Mouse (Mus musculus) kidney, postnatal 0 days (tissue): ENCODE measurements at regions not wholly inside any gene's neighbourhood (a gene's known extent, or its start where the extent isn't known, plus 50 kb on each side); places are given as distances from the start of the nearest gene placed in this dataset.

Experiments
- ATAC-seq: fragments of 200-750 bp; cut with Nextera tagmentation; replicated peaks from 2 replicates; pipeline ENCODE4 v1.8.0; 2017; ENCODE audit warnings: low read depth, moderate number of reproducible peaks, moderate TSS enrichment, moderate library complexity; ENCODE audit not compliant: low FRiP score
- DNase-seq: peaks from one replicate; pipeline ENCODE4 v3.0.0-alpha.2; 2016; ENCODE audit warnings: low spot score
- H3K27ac ChIP-seq: fragments of 300-500 bp; sonication (generic); 2 replicates; pipeline ENCODE4 v1.5.1; 2014; ENCODE audit warnings: mild to moderate bottlenecking
- H3K27me3 ChIP-seq: fragments of 300-500 bp; sonication (generic); 2 replicates; pipeline ENCODE4 v1.6.1; 2014; ENCODE audit warnings: low read length, mixed read lengths; ENCODE audit not compliant: insufficient read depth
- H3K36me3 ChIP-seq: fragments of 300-500 bp; sonication (generic); 2 replicates; pipeline ENCODE4 v1.6.1; 2014; ENCODE audit warnings: low read length, mixed read lengths; ENCODE audit not compliant: insufficient read depth
- H3K4me1 ChIP-seq: fragments of 300-500 bp; sonication (generic); replicated peaks from 2 replicates; pipeline ENCODE4 v1.6.1; 2014; ENCODE audit warnings: antibody characterized with exemption, low read length, mixed read lengths; ENCODE audit not compliant: insufficient read depth
- H3K4me2 ChIP-seq: fragments of 300-500 bp; sonication (generic); 2 replicates; pipeline ENCODE4 v1.6.1; 2014; ENCODE audit warnings: mild to moderate bottlenecking, low read length, moderate library complexity, mixed read lengths
- H3K4me3 ChIP-seq: fragments of 300-500 bp; sonication (generic); replicated peaks from 2 replicates; pipeline ENCODE4 v1.5.1; 2014; ENCODE audit warnings: low read depth, low read length
- H3K9ac ChIP-seq: fragments of 300-500 bp; sonication (generic); 2 replicates; pipeline ENCODE4 v1.6.1; 2014; ENCODE audit warnings: low read depth, low read length
- H3K9me3 ChIP-seq: fragments of 300-500 bp; sonication (generic); replicated peaks from 2 replicates; pipeline ENCODE4 v1.6.1; 2016; ENCODE audit warnings: low read length, inconsistent platforms, mixed read lengths
- CTCF ChIP-seq: IDR thresholded peaks from 2 replicates; pipeline ENCODE4 v1.5.1; 2016; ENCODE audit warnings: antibody characterized with exemption, low read depth, mild to moderate bottlenecking, moderate library complexity
- WGBS: fragments of 180-500 bp; shearing (Covaris S2); extraction: QIAGEN DNeasy Blood & Tissue Kit; methylation state at CpG from one replicate; pipeline ENCODE4 v1.1.7; 2014; 5-methylcytosine and 5-hydroxymethylcytosine counted together

GRCm38 (mm10) chr1:34700237-34701030, 121.0 kb downstream of the Amer3 start:
- H3K9me3 ChIP-seq, result no peaks in the 10 kb centered on the region
- TF ChIP-seq CTCF, result peak; percentile 84
- H3K27me3 ChIP-seq, result no peaks in the 10 kb centered on the region
- no peak overlapping the region for H3K9ac ChIP-seq
- WGBS, result 51% methylated on average over 17 of the region's 17 CpGs
- no peak overlapping the region for H3K27ac ChIP-seq
- H3K4me3 ChIP-seq, result no peak overlapping the region
- ATAC-seq (no peak), DNase-seq (peak; percentile 76)
- H3K36me3 ChIP-seq, result no peaks in the 10 kb centered on the region
- H3K4me2 ChIP-seq, result no peak overlapping the region
- no peaks in the 10 kb centered on the region for H3K4me1 ChIP-seq

- ATAC-seq (no peak), DNase-seq (no peak)
- Histone ChIP-seq H3K36me3 (no peaks in the 10 kb centered on the region), H3K9ac (no peak overlapping the region), H3K4me1 (no peaks in the 10 kb centered on the region), H3K27ac (no peak overlapping the region), H3K27me3 (no peaks in the 10 kb centered on the region), H3K9me3 (no peaks in the 10 kb centered on the region), H3K4me3 (no peak overlapping the region), H3K4me2 (no peak overlapping the region)
- TF ChIP-seq CTCF, result no peak
- 77% methylated on average over 7 of the region's 7 CpGs for WGBS
Observed at GRCm38 (mm10) chr1:34701436-34701835, 122.0 kb downstream of the Amer3 start.

GRCm38 (mm10) chr1:34709089-34709488, 129.6 kb downstream of the Amer3 start:
- ATAC-seq, result no peak

GRCm38 (mm10) chr1:34722674-34723073, 120.2 kb downstream of the Fam168b start:
- ATAC-seq, result peak; percentile 63; the same call in 1 of the 2 replicates
- DNase-seq, result no peak
- no peak overlapping the region for H3K27ac ChIP-seq

More at GRCm38 (mm10) chr1:34709089-34709488, 129.6 kb downstream of the Amer3 start:
- Histone ChIP-seq H3K36me3 (no peaks in the 10 kb centered on the region), H3K27ac (no peak overlapping the region), H3K4me1 (no peaks in the 10 kb centered on the region), H3K27me3 (no peaks in the 10 kb centered on the region), H3K9ac (no peak overlapping the region), H3K4me3 (no peak overlapping the region), H3K4me2 (no peak overlapping the region), H3K9me3 (no peaks in the 10 kb centered on the region)
- TF ChIP-seq CTCF, result no peak
- WGBS, result 83% methylated on average over 2 of the region's 2 CpGs
- DNase-seq, result no peak

GRCm38 (mm10) chr1:34732156-34732555, 110.7 kb downstream of the Fam168b start:
- TF ChIP-seq CTCF, result no peak
- H3K9ac ChIP-seq, result no peak overlapping the region
- H3K27ac ChIP-seq, result no peak overlapping the region
- no peak overlapping the region for H3K4me3 ChIP-seq
- DNase-seq (no peak), ATAC-seq (no peak)
- no peak overlapping the region for H3K4me2 ChIP-seq
- H3K36me3 ChIP-seq, result no peaks in the 10 kb centered on the region
- H3K9me3 ChIP-seq, result no peaks in the 10 kb centered on the region
- WGBS, result 43% methylated on average over 7 of the region's 7 CpGs
- H3K4me1 ChIP-seq, result no peaks in the 10 kb centered on the region
- no peaks in the 10 kb centered on the region for H3K27me3 ChIP-seq

More at GRCm38 (mm10) chr1:34722674-34723073, 120.2 kb downstream of the Fam168b start:
- WGBS, result 60% methylated on average over 5 of the region's 5 CpGs
- H3K27me3 ChIP-seq, result no peaks in the 10 kb centered on the region
- no peaks in the 10 kb centered on the region for H3K4me1 ChIP-seq
- no peaks in the 10 kb centered on the region for H3K36me3 ChIP-seq
- no peak overlapping the region for H3K4me2 ChIP-seq
- H3K9ac ChIP-seq, result no peak overlapping the region
- TF ChIP-seq CTCF, result no peak
- no peak overlapping the region for H3K4me3 ChIP-seq
- no peaks in the 10 kb centered on the region for H3K9me3 ChIP-seq

- DNase-seq, result no peak
- Histone ChIP-seq H3K36me3 (no peaks in the 10 kb centered on the region), H3K9me3 (no peaks in the 10 kb centered on the region), H3K27ac (no peak overlapping the region), H3K9ac (no peak overlapping the region), H3K4me2 (no peak overlapping the region), H3K4me3 (no peak overlapping the region), H3K4me1 (no peaks in the 10 kb centered on the region), H3K27me3 (no peaks in the 10 kb centered on the region)
- TF ChIP-seq CTCF, result no peak
- 52% methylated on average over 17 of the region's 17 CpGs for WGBS
- no peak for ATAC-seq
Observed at GRCm38 (mm10) chr1:34733026-34733913, 109.6 kb downstream of the Fam168b start.
